Mouse (Mus musculus) ES-Bruce4 (cell line): Measurements from ENCODE around the gene Eif4g3.

Experiments used
- CTCF ChIP-seq: IDR thresholded peaks from one replicate; pipeline ENCODE4 v1.8.1; 2011; ENCODE audit warnings: low read depth, low read length
- POLR2A ChIP-seq: IDR thresholded peaks from one replicate; pipeline ENCODE4 v1.8.1; 2011; ENCODE audit warnings: low read length; ENCODE audit not compliant: insufficient read depth

DNA sequence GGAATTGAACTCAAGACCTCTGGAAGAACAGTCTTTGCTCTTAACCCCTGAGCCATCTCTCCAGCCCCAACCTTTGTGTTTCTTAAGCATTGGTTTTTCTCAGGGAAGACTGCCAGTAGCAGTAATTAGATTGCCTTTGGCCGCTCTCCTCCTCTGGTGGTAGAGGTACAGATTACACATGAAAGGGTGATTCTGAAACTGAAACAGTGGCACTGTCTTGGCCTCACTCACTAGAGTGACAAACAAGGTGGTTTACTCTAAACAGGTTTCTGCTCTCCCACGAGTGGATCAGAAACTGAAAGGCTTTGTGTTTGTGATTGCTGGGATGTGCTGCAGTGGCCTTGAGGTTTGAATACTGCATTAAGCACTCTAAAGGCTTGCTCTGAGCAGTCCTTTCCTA lies 96.7 kb downstream of the Eif4g3 start:
- TF ChIP-seq CTCF (no peak), POLR2A (no peak)
